Mouse (Mus musculus) A20 (cell line): ENCODE data around the gene Snap25.

Source experiments
- DNase-seq: peaks from one replicate; pipeline ENCODE4 v3.0.0-alpha.2; 2011; ENCODE audit warnings: low read depth, low spot score

Gene Snap25

DNA sequence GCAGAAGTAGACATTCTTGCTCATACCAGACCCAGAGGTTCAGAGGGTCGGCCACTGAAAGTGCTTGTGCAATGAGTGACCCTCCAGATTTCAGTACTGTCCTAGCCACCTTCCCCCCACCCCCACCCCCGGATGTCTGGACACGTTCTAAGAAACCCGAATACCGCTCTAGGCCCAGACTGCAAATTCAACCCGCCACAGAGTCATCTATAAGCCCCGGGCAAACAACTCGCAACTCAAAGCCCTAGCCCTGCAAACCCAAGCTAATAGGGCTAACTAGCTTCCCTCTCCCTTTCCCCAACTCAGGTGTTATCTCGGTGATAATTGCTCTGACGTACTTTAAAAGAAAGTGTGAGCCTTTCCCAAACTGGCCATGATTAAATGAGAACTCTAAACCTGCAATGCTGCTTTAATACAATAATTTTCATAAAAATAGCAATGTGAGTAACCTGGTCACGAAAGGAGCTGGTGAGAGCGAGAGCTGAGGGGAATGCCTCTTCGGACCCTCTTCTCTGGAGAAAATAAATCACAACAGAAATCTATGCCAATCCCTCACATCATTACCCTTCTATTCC, 725 bp upstream of the Snap25 start:
- no peak for DNase-seq

DNA sequence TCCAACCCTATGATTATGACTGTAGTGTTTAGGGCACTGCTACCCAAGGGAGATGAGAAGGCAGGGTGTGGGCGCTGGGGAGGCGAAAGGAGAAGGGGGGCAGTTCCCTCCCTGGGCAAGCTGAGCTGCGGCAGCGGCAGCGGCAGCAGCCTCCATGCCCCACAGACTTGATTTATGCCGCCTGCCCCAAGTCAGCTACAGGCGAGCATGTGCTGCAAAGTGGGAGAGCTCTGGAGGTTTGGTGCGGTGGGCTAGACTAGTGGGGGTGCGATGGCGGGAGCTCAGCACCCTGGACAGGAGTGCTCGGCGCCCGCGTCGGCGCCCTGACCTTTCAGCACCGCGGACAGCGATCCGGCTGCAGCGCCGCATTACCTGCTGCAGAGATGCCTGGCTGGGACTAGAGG, 757 bp downstream of the Snap25 start:
- peak; percentile 1 for DNase-seq

DNA sequence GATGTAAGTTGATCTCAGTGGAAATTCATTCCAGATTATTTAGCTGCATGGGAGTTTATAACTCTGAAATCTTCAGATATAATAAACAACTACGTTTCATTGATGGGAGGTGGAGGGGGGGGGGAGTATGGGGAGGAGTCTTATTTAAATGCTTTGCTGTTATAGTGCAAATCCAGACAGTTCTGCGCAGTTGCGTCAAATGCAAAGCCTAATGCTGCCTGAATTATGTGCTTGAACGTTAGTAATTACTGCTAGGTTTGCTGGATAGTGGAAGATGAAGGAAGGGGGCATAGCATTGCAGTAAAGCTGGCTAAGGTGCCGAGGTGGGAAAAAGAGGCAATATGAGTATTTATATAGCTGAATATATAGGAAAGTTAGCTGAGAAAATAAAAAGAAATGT, 2.3 kb downstream of the Snap25 start:
- DNase-seq: no peak

DNA sequence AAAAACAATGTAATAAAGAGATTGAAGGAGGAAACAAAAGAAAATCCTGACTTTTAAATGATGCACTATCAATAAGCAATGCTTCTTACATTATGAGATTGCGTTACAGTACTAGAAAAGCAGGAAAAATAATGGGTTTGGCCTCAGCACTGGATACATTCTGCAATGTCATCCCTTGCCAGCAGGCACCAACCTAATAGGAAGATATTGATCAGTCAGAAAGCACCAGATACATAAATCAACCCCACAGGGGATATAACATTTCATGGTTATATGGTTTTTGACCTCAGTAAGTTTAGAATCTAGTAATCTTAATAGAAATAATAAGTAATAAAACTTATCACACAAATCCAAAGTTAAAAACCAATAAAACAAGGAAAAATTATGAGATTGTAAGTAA, 3.1 kb downstream of the Snap25 start:
- no peak for DNase-seq

DNA sequence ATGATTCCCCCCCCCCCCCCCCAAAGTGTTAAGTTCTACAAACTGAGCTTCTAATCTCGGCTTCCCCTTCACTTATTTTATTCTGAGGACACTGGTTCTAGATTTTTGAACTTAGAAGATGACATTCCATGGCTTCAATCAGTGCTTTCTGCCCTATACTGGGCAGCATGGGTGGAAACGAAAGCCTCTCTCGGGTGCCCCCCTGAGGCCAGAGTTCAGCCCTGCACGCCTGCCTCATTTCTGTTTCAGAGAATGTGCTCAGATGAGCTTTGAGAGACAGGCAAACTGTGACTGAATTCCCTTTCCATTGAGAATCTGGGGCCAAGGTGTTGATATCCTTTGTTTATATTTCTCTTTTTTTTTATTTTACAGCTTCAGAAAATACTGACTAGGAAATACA, 7.0 kb downstream of the Snap25 start:
- peak; percentile 2 for DNase-seq

DNA sequence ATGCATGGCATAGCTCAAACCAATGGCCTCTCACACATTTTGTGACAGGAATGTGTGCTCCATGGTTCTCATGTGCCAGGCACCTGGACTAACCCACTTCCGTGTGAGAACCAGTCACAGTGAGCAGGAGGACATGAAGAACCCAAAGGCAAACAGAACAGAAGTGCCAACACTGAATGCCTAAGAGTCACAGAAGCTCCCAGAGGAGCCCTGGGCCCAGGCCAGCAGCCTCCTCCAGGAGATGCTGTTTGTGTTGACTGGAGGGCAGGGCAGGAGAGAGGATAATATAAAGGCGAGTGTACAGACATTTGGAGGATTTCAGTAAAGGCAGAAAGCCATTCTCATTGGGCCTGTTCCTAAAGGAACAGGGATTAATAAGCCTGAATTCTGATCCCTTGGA, 25.0 kb downstream of the Snap25 start:
- no peak for DNase-seq

DNA sequence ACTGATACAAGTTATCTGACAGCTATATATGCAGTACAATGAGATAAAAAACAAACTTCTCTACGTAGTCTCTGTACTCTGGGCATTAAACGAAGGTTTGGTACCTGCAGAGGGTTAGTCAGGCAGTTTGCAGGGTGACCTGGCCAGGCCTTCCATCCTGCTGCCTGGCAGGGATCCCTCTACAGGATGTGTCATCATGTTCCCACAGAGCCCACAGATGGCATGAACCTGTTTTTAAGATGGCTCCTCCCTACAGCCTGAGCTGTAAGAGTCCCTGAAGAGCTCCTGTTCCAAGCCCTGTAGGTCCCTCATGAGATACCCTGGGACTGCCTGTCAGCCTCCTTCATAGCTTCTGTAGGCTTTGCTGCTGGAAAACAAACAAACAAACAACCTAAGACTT, 29.0 kb downstream of the Snap25 start:
- DNase-seq: no peak

DNA sequence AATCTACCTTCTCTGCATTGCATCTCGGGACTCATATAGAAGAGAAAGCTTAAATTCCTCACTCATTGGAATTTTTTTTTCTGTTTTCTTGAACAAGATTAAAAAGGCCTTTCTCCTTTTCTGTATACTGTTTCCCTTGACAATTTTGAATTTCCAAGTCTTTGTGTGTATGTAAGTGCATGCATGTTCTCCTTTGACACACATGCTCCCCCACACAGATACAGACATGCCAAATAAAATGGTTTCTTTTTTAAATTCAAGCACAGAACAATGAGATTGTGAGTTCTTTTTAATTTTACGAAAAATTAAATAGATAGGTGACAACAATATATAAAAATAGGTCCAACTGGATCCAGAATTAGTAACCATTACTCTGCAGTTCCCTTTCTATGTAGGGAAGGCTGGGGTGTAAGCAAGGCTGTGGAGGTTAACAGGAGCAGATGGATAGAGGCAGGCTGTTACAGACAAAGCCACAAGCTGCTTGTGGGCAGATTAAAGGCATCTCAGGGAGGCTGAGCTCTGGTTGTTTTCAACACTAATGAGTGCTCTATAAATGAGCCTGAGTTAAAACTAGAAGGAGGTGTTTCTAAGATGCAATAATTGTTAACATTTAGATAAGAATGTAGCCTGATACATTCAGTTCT, 31.6 kb downstream of the Snap25 start:
- DNase-seq: no peak

DNA sequence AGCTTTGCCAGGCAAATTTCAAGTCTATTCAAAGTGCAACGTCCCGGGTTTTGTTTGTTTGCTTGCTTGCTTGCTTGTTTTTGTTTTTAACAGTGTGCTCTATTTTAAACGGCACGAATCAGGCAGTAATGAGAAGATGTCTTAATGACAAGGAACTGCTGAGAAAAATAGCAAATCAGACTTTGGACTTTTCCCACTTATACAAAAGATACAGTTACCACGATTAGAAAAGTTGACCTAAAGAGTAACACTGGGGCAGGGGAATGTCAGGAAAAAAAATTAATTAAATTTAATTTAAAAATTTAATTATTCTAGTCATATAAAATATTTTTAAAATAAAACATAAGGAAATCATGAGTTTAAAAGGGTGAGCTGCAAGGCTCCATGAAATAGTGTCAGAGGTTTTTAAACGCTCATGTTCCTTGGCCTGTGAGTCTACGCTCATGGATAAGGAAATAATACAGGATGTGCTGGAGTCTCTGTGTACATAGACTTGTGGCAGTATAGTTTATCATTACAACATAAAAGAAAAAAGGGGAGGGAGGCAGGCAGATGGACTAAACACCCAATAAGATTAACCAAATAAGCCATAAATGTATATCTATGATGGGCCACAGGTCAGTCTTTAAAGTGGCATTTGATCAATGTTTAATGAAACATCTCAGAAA, 32.2 kb downstream of the Snap25 start:
- no peak for DNase-seq

DNA sequence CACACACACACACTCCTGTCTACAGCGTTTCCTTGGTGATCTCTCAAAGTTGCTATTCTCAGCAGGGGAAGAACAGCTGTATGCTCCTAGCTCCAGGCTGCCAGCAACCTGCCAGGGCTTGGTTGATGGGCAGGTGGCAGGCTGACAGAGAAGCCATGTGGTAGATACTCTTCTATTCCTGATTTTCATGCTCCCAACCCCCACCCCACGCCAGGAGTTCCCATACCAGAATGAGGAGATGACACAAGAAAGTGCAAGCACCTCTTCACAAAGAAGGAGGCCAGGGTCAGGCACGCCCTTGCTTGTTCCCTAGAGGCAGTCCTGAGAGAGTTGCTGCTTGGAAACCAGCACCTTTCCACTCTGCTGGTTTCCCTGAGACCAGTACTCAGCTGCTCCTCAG, 40.4 kb downstream of the Snap25 start:
- no peak for DNase-seq

DNA sequence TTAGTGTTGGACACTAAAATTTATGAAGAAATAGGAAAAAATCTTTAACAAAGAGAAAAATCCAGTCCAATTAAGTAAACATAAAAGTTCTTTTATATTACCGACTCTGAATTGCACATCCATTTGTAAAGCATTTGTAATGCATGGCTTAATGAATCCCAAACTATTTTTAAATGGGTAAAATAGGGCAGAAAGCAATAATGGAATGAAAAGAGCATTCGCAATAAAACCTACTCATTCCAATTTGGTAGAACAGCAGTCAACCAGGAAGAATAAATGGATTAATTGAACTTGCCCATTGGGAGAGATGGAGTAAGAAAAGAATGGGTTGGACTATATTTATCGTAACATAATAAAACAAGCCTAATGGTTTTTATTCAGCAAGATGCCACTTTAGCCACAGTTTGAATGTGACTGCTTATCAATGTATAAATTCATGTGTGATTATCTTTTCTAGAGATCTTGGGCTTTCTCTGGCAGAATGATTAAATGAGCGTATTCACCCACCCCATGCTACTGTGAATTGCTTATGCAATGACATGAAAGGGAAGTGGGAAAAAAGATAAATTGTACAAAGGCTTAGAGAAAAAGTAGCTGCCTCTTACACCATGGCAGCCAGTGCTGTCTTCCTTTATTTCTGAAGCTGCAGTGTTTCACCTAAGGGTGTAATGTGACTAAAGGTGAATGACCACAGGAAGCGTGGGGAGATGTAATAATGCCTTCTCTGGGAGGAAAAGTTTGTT, 45.7 kb downstream of the Snap25 start:
- no peak for DNase-seq

DNA sequence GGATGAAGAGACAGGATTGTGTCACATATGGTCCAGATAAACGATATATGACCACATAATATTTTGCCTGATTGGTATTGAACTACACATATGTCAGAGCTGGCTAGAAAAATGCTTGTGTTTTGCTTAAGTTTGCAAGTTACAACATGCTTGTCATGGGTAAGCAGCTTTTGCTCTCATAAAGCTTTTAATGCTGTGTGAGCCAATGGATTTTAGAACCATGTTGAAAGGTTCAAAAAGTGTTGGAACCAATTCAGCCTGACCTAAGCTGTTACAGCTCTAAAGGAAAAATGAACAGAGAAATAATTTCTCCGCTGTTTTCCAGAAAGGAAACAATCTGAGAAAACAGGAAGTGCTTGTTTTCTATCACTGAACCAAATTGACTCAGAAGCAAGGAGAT, 64.9 kb downstream of the Snap25 start:
- no peak for DNase-seq

DNA sequence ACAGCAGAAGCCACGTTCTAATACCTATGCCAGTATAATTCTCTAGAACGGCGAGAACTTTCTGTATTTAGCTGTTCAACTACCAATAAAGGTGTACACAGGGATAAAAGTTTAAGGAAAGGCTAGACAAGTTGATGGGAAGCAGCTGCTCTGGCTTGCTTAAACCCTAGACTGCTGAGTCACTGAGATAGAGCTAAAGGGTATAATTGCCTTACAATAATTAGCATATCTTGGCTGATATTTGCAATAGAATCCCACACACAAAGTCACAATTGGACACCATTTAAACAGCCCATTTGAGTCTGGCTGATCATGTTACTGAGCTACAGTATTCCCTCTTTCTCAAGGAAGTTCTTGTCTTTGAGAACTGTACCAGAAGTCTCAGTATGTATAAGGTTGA, 65.4 kb downstream of the Snap25 start:
- no peak for DNase-seq

DNA sequence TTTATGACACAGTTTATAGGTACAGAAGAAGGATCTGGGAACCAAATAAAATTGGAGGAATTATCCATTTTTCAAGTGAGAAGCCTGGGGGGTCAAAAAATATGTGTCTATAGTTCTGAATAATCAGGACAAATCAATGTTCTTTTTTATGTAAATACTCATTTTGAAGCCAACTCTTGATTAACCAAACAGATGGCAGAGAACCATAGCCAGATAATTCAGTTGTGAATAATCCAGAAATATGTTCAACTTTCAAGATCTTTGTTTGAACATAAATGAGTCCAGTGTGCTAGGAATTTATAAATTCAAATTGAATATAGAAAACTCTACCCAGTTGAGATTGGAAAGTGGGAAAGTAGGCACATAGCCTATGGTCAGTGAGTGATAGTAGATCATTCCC, 67.0 kb downstream of the Snap25 start:
- no peak for DNase-seq

DNA sequence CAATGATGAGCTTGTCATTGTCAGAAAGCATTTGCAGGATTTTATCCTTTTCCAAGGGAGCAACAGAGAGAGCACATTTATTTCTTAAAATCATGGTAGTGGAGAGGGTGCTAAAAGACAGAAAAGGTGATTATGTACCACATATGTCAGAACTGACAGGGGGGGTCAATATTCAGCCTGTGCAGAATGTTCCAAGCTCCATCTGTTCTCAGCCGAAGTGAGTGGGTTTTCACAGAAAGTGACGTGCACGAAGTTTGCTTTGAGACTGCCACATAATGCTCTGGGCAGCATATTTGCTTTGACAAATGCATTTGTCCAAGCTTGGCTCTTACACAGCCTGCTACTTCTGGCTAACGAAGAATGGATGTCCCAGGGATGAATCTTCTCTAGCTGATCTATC, 71.1 kb downstream of the Snap25 start:
- no peak for DNase-seq

DNA sequence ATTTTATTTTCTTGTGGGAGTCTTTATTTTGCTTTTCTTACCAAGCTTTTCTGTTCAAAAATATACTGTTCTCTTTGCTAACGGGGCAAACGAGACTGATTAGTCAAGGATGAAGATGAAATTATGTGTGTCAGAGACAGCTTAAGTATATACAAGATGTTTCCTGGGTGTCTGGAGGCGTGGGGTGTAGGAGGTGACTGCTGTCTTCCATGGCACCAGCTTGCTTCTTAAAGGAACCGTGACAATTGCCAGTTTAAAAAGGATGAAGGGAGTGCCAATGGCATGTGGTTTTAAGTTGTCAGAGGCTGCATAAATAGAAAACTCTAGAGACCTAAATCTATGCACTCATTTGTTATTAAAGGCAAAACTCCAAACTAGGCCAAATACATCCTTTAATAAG, 75.1 kb downstream of the Snap25 start:
- DNase-seq: no peak

DNA sequence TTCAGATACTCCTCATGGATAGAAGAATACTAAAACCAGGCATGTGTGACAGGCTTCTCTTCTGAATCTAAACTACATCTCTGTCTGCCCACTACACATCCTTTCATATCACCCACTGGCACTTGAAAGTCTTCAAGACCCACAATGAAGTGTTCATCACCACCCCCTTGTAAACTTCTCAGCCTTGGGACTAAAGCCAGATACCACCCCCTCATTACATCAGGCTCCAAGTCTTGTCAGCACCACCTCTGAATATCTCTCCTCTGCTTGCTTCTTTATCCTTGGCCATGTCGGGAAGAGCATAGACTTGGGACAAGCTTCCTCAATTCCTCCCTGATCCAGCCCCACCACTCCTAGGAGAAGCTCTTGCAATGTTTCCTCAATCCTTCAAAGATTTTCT, 83.3 kb downstream of the Snap25 start:
- no peak for DNase-seq

DNA sequence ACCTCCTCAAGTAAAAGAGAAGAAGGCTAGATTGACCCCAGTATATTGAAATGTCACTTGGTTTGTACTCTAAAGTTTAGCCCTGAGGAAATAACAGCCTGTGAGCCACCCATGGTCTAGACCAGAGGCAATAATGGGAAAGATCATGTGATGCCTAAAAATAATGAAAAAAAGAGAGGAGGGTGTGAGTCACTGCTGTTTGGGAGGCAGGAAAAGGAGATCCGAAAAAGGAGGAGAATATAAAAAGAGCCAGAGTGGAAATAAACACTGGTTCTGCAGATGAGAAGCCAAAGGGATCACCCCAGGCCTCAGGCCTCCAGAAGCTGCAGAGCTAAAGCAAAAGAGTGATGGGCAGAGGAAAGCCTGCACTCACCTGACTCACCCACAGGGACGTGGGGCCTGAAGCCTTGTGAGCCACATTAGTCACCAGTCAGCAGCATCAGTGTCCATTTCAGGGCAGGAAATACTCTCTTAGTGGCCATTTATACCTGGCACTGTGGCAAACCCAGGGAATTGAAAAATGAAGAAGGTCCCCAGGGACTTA, 85.7 kb downstream of the Snap25 start:
- DNase-seq: no peak

DNA sequence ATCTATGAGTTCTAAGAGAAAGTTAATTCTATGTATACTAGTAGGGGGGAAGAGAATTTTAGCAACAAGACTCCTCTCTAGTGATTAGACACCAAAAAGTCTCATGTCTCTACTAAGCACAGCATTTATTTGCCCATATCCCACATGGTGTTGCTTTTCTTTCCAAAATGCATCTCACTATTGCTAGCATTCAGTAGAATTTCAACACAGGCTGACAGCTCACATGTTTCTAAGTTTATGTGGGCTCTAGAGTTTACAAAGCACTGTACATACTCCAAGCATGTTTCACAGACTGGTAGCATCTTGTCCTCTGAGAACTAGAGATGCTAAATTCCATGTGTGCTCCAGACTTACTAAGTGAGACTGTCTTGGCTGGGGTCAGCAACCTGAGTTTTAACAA, 87.8 kb downstream of the Snap25 start:
- no peak for DNase-seq

DNA sequence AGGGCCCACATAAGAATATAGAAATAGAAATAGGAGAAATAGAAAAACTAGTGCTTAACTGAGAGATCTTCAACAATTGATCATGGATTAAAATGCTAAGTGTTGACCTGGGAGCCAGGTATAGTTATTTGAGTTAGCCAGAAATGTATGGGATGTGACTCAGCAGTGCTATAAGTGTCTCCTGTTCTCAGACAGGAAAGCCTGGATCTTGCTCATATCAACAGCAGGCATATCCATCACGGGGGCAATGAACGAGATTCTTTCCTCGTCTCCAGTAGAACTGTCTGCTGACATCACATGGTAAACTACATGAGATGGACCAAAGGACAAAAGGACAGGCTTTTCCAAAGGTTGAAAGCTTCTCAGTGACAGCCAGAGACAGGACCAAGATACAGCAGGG, 88.8 kb downstream of the Snap25 start:
- no peak for DNase-seq

DNA sequence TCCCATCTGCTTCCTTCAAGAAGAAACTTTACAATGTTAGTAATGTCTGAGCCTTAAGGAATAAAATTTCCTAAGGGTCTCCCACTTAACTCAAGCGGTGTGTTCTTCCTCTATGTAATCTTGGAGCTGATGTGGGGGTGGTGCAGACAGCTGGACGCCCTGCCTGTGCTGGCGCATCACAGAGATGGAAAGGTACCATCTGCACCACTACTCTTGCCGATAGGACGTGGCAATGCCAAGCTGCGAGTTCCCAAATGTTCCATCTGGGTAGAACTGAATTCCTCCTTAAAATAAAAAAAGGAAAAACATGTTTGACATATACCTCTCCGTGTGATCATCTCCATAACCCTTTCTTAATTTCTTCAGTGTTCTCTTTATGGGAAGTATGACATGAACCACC, 89.9 kb downstream of the Snap25 start:
- DNase-seq: no peak

DNA sequence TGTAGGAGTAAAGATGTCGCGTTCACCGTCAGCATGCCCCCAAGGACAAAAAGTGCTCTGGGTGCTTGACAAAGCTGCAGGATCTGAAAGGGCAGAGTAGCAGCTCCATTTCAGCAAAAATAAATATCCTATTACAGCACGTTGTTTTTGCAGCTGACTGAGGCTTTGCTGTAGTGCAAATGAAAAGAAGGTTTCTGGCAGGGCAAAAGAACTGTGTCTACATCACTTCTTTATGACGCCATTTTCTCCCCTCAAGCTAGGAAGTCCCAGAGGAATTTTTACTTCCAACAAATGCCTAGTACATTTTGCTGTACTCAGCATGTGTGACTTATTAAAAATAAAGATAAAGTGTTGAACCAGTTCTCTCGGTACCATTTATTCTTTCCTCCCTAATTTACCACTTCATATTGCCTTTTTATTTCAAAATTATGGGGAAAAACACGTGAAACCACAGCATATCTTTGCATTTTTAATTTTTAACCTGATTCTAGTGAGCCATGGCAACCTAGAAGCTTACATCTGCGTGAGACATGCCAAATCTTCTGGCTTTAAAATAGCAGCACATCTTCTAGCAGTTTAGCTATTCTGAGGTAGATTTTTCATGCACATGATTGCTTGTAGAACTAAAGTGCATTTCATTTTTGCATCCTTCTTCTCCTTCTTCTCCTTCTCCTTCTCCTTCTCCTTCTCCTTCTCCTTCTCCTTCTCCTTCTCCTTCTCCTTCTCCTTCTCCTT, 94.9 kb downstream of the Snap25 start:
- no peak for DNase-seq
